Mouse (Mus musculus): ENCODE data around the gene Camk2n1. TPM values are rescaled to one million over a fixed set of nuclear protein-coding genes. Genes with fewer than 3 reads are reported as not detected.

Camk2n1 gene
- total RNA-seq (2021): 10 to 100 TPM; 12.0 to 12.7 TPM
- 6.9 and 7.1 TPM in 2 replicates for polyA plus RNA-seq (2012; rRNA removed)
- long read RNA-seq, full-length matches to known transcripts: 7 of 8 reads
- long read RNA-seq, partial matches to known transcripts: 0 of 8 reads
- long read RNA-seq, other reads (novel, unspliced or antisense): 1 of 8 reads

- under 1% methylated on average over 41 of the region's 64 CpGs for WGBS
- Histone ChIP-seq H3K36me3 (ENCODE audit: control insufficient read depth, insufficient read depth, low read length) (no peaks in the 10 kb centered on the region), H3K79me2 (replicated peaks; ENCODE audit: control insufficient read depth, insufficient read depth, low read length) (no peaks in the 10 kb centered on the region), H3K27me3 (ENCODE audit: control insufficient read depth, insufficient read depth, low read length) (no peaks in the 10 kb centered on the region), H3K9ac (ENCODE audit: low read depth, low read length) (peak within 1 kb of the TSS; percentile 98), H3K4me1 (ENCODE audit: control insufficient read depth, insufficient read depth, low read length) (peaks cover 1% of the 10 kb centered on the region), H3K27ac (peak within 1 kb of the TSS; percentile 88), H3K4me3 (peak within 1 kb of the TSS; percentile 74)
- TF ChIP-seq CTCF (IDR thresholded peaks at IDR 0.05): no peak
- TF ChIP-seq POLR2A (IDR thresholded peaks at IDR 0.05; ENCODE audit: insufficient read depth, low read depth, low read length): peak; percentile 79
- TF ChIP-seq EP300 (IDR thresholded peaks at IDR 0.05; ENCODE audit: insufficient read depth, low read depth, low read length): no peak
- DNase-seq: peak; percentile 89 to 90
- intact Hi-C loops (cut with DNase I): loop anchor here (1.0 kb wide), 1 partner anchor 9 kb away; no protein-coding TSS in a partner anchor
Measured at GRCm38 (mm10) chr4:138453753-138454570, at the start of gene Camk2n1. Gene Camk2n1, plus strand, starts transcription at chr4:138454314.

- no peak for TF ChIP-seq EP300 (IDR thresholded peaks at IDR 0.05; ENCODE audit: insufficient read depth, low read depth, low read length)
- TF ChIP-seq CTCF (IDR thresholded peaks at IDR 0.05): peak; percentile 83
- Histone ChIP-seq H3K27me3 (ENCODE audit: control insufficient read depth, insufficient read depth, low read length) (no peaks in the 10 kb centered on the region), H3K27ac (no peak overlapping the region), H3K4me1 (ENCODE audit: control insufficient read depth, insufficient read depth, low read length) (peaks cover 2% of the 10 kb centered on the region), H3K9ac (ENCODE audit: low read depth, low read length) (no peak overlapping the region), H3K36me3 (ENCODE audit: control insufficient read depth, insufficient read depth, low read length) (no peaks in the 10 kb centered on the region), H3K4me3 (no peak overlapping the region), H3K79me2 (replicated peaks; ENCODE audit: control insufficient read depth, insufficient read depth, low read length) (no peaks in the 10 kb centered on the region)
- DNase-seq: peak in 1 of 2 experiments; percentile 55
- intact Hi-C loops (cut with DNase I): no loop called here
- 7% methylated on average over 2 of the region's 2 CpGs for WGBS
Measured at GRCm38 (mm10) chr4:138404806-138405205, 49.3 kb upstream of the Camk2n1 start.

- no peaks in the 10 kb centered on the region for H3K36me3 ChIP-seq (ENCODE audit: control insufficient read depth, insufficient read depth, low read length)
- H3K27ac ChIP-seq: no peak overlapping the region
- H3K79me2 ChIP-seq (replicated peaks; ENCODE audit: control insufficient read depth, insufficient read depth, low read length): no peaks in the 10 kb centered on the region
- H3K4me1 ChIP-seq (ENCODE audit: control insufficient read depth, insufficient read depth, low read length): peaks cover 2% of the 10 kb centered on the region
- no peak for DNase-seq
- no peak overlapping the region for H3K9ac ChIP-seq (ENCODE audit: low read depth, low read length)
- no peaks in the 10 kb centered on the region; the same call in 1 of the 2 replicates for H3K27me3 ChIP-seq (ENCODE audit: control insufficient read depth, insufficient read depth, low read length)
- intact Hi-C loops (cut with DNase I): no loop called here
- TF ChIP-seq CTCF (IDR thresholded peaks at IDR 0.05) (no peak), POLR2A (IDR thresholded peaks at IDR 0.05; ENCODE audit: insufficient read depth, low read depth, low read length) (no peak), EP300 (IDR thresholded peaks at IDR 0.05; ENCODE audit: insufficient read depth, low read depth, low read length) (no peak)
- H3K4me3 ChIP-seq: no peak overlapping the region
- WGBS: 40% methylated on average over 12 of the region's 13 CpGs
Measured at GRCm38 (mm10) chr4:138407479-138408194, 46.5 kb upstream of the Camk2n1 start.

GRCm38 (mm10) chr4:138411011-138411410 lies 43.1 kb upstream of the Camk2n1 start:
- no peak for DNase-seq
- H3K4me3 ChIP-seq: no peak overlapping the region
- no peak overlapping the region for H3K9ac ChIP-seq (ENCODE audit: low read depth, low read length)
- H3K79me2 ChIP-seq (replicated peaks; ENCODE audit: control insufficient read depth, insufficient read depth, low read length): no peaks in the 10 kb centered on the region
- no peaks in the 10 kb centered on the region for H3K36me3 ChIP-seq (ENCODE audit: control insufficient read depth, insufficient read depth, low read length)
- 38% methylated on average over 5 of the region's 5 CpGs for WGBS
- H3K4me1 ChIP-seq (ENCODE audit: control insufficient read depth, insufficient read depth, low read length): peaks cover 10% of the 10 kb centered on the region
- TF ChIP-seq EP300 (IDR thresholded peaks at IDR 0.05; ENCODE audit: insufficient read depth, low read depth, low read length) (no peak), CTCF (IDR thresholded peaks at IDR 0.05) (no peak), POLR2A (IDR thresholded peaks at IDR 0.05; ENCODE audit: insufficient read depth, low read depth, low read length) (no peak)
- intact Hi-C loops (cut with DNase I): no loop called here
- H3K27me3 ChIP-seq (ENCODE audit: control insufficient read depth, insufficient read depth, low read length): no peaks in the 10 kb centered on the region; the same call in 1 of the 2 replicates
- no peak overlapping the region for H3K27ac ChIP-seq

- 64% methylated on average over 7 of the region's 7 CpGs for WGBS
- no peak for TF ChIP-seq CTCF (IDR thresholded peaks at IDR 0.05)
- no peak for TF ChIP-seq EP300 (IDR thresholded peaks at IDR 0.05; ENCODE audit: insufficient read depth, low read depth, low read length)
- no peak for TF ChIP-seq POLR2A (IDR thresholded peaks at IDR 0.05; ENCODE audit: insufficient read depth, low read depth, low read length)
Measured at GRCm38 (mm10) chr4:138411504-138412121, 42.5 kb upstream of the Camk2n1 start.

More at GRCm38 (mm10) chr4:138411504-138412121, 42.5 kb upstream of the Camk2n1 start:
- intact Hi-C loops (cut with DNase I): no loop called here
- Histone ChIP-seq H3K27ac (no peak overlapping the region), H3K27me3 (ENCODE audit: control insufficient read depth, insufficient read depth, low read length) (no peaks in the 10 kb centered on the region; the same call in 1 of the 2 replicates), H3K36me3 (ENCODE audit: control insufficient read depth, insufficient read depth, low read length) (no peaks in the 10 kb centered on the region), H3K4me3 (no peak overlapping the region), H3K79me2 (replicated peaks; ENCODE audit: control insufficient read depth, insufficient read depth, low read length) (no peaks in the 10 kb centered on the region), H3K4me1 (ENCODE audit: control insufficient read depth, insufficient read depth, low read length) (peaks cover 10% of the 10 kb centered on the region), H3K9ac (ENCODE audit: low read depth, low read length) (no peak overlapping the region)
- no peak for DNase-seq

Data from heart, adult 2 months (tissue).